Mouse (Mus musculus): ENCODE measurements around the gene Glce.

Gene Glce

GRCm38 (mm10) chr9:62028072-62028471 lies 94.4 kb downstream of the Glce start:
- no peak for DNase-seq (ENCODE audit: extremely low read depth, low read depth)

DNA sequence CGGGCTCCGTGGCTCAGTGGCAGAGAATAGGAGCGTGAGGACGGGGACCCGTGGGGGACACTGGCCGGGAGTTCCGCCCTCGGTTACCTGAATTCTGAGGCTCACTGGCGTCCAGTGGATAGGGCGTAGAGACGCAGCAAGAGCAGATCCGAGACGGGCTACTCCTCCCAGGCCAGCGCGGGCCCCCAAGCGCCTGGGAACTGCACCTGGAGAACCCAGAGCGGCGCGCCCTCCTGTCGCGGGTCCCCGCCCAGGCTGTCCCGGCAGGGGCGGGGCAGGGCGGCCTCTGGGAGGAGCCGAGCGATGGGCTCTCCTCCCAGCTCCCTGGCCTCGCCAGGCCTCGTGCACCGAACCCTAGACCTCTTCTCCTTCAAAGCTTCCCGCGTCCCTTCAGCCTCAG lies 95.9 kb downstream of the Glce start, which contains the start of gene Paqr5:
Gene Paqr5 (minus strand): TSS at position 257 of the 400 bp plus-strand sequence.
- no peak for DNase-seq (ENCODE audit: extremely low read depth, low read depth)

GRCm38 (mm10) chr9:62025056-62025455 lies 97.4 kb downstream of the Glce start:
- no peak for DNase-seq (ENCODE audit: extremely low read depth, low read depth)

GRCm38 (mm10) chr9:62023879-62024278 lies 98.6 kb downstream of the Glce start:
- DNase-seq (ENCODE audit: extremely low read depth, low read depth) = no peak

DNA sequence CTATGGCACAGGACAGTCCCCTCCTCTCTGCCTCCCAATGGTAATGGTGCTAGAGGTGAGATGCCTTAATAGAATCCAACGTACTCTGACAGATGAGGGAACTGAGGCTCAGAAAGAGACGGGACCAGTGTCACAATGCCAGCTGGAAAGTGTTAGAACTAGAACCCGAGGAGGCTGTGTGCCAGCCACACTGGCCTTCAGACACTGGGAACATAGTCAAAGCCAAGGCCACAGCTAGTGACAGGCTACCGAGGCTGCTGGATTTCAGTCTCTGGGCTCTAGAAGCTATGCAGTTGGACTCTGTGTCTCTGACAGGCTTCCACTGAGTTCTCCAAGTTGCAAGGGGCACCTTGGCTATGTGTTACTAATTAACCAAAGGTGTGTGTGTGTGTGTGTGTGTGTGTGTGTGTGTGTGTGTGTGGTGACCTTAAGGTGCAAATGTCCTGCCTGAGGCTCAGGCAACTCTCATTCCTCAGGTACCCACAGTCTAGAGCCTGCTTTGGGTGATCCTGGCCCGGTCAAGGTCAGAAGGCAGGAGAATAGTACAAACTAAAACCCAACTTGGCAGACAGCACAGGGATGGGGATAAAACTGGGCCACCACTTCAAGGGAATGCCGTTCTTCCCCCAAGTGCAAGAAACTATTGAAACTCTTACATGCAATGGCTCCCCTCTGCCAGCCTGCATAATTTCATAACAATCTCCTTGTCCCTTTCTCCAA lies 99.3 kb downstream of the Glce start:
- no peak for DNase-seq (ENCODE audit: extremely low read depth, low read depth)

DNA sequence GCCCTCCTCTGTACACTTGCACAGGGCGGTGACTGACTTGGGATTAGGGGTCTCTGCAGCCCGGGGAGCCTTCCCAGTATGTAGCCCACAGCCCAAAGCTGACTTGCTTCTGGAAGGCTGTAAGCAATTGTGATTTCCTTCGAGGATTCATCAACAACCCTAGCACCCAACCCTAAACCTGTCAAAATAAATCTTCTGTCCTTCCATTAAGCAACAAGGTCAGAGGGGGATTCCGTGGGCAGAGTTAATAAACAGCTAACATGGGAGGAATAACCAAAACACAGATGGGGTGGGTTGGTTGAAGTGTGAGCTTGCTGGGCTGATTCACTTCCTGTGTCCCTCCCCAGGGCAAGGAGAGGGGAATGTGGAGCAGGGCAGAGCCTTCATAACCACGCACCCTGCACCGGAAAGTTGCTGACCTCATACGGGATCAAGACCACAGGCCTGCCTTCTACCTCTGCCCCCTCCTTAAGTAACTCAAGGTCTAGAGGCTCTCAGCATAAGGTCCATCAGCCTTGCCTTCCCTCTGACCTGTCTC lies 100.8 kb downstream of the Glce start:
- no peak for DNase-seq (ENCODE audit: extremely low read depth, low read depth)

GRCm38 (mm10) chr9:62020259-62020658 lies 102.2 kb downstream of the Glce start:
- no peak for DNase-seq (ENCODE audit: extremely low read depth, low read depth)

DNA sequence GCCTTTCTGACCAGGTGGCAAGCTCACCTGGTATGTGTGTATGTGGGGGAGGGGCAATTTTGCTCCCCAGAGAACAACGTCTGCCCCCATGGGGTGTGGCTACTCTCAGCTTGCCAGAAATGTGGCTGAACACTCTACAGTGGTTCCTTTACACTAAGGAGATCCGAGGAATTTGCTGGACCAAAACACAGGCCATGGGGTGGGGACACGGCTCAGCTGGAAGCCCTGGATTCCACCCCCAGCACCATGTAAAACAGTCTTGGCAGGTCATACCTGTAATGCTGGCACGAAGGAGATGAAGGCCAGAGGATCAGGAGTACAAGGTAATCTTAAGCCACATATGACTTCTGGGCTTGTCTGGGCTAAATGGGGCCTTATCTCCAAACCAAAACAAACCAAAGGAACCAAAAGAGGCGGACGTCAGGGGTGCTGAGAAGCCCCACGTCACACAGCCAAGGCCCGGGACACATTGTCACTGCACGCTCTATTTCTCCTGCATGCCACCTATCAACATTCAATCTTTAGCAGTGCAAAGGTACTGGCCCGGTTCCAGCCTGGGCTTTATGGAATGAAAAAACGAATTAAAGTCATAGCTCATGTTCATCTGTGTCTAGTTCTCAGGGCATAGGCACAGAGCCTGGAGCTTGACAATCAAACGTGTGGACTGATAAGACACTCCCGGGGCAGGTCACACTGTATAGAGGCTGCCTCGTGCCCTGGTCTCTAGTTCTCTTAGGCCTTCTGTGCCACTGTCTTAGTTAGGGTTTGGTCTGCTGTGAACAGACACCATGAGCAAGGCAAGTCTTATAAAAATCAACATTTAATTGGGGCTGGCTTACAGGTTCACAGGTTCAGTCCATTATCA lies 104.0 kb downstream of the Glce start:
- DNase-seq (ENCODE audit: extremely low read depth, low read depth) = no peak

DNA sequence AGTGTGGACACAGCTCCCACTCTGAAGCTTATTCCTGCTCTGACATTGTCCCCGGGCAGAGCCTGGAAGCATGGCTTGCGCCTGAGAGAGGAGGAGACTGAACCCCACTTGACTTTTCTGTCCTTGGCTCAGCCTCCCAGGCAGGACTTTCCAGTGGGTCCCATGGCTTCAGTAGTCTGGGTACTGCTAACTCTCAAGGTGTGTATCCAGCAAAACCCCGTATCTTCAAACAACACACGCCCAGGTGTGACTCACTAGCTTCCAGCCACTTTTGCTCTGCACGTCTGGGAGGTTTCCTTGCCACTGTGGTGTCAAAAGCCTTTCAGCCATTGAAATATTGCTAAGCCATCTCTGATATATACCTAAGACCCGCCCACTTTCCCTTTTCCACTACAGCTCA lies 105.1 kb downstream of the Glce start:
- no peak for DNase-seq (ENCODE audit: extremely low read depth, low read depth)

GRCm38 (mm10) chr9:62015504-62015903 lies 107.0 kb downstream of the Glce start:
- no peak for DNase-seq (ENCODE audit: extremely low read depth, low read depth)

- DNase-seq (ENCODE audit: extremely low read depth, low read depth) = no peak
Measured at GRCm38 (mm10) chr9:62013316-62014097, 108.9 kb downstream of the Glce start.

DNA sequence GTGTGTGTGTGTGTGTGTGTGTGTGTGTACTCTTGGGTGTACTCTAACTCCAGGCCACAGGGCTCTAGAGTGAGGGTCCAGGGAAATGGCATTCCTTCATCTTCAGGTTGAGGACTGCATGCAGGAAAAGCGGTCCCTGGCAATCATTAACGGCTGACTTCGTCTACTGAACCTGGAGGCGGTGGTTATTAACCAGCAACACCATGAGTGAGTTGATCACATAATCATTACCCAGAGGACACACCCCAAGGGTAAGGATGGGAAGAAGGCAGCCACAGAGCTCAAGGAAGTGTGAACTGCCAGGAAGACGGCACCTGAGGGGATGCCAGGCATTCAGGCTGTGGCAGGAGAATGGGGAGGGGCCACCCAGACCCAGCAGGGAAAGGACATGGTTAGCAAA lies 114.1 kb downstream of the Glce start:
- no peak for DNase-seq (ENCODE audit: extremely low read depth, low read depth)
